Mouse (Mus musculus): ENCODE data around the gene Kalrn. TPM values are rescaled to one million over a fixed set of nuclear protein-coding genes. Genes with fewer than 3 reads are reported as not detected.

Gene Kalrn
- polyA plus RNA-seq, 1 experiment from 2014 or later = 25.5 TPM

DNA sequence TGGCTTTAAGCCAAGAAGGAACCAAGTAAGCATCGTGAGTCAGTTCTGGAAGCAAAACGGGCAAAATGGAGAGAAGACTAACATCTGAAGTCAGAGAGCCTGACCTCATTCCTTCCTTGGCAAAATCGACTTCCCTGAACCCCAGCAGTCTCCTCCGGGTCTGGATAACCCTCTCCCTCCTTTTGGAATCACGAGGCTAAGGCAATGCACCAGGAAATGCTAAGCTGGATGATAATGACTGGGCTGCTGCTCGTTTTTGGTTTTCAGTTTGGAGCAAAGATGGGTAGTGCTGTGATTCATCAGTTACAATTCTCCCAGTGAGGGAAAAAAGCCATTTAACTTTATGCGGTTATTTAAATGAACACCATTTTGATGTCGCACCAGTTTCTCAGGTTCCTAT lies 344.0 kb downstream of the Kalrn start:
- Histone ChIP-seq H3K27me3 (replicated peaks) (no peaks in the 10 kb centered on the region), H3K9ac (no peak overlapping the region), H3K4me1 (no peaks in the 10 kb centered on the region; the same call in 1 of the 2 replicates), H3K4me2 (replicated peaks) (no peak overlapping the region), H3K36me3 (peaks cover 27% of the 10 kb centered on the region), H3K9me3 (no peaks in the 10 kb centered on the region), H3K27ac (no peak overlapping the region), H3K4me3 (no peak overlapping the region)
- ATAC-seq (ENCODE audit: low FRiP score, low read depth) = no peak
- 78% methylated on average over 8 of the region's 8 CpGs for WGBS

DNA sequence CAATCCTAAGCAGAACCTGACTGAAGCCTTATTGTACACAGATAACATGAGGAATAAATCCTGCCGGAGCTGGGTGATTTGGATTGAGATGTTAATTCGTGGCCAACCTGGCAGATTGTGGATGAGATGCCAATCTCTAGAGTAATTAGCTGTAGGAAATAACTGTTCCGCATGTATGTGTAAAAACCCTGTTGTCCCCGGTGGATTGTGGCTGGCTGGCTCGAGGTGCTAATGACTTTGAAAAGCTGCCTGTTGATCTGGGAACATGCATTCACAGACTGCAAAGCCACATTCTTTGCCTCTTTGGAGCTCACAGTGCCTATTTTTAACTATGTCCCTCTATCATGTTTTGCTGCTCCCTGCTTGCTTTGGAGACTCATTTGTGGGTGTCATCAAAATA lies 344.7 kb downstream of the Kalrn start:
- Histone ChIP-seq H3K36me3 (peaks cover 22% of the 10 kb centered on the region), H3K27ac (no peak overlapping the region), H3K9ac (no peak overlapping the region), H3K9me3 (no peaks in the 10 kb centered on the region), H3K4me2 (replicated peaks) (no peak overlapping the region), H3K4me3 (no peak overlapping the region), H3K4me1 (no peaks in the 10 kb centered on the region; the same call in 1 of the 2 replicates), H3K27me3 (replicated peaks) (no peaks in the 10 kb centered on the region)
- ATAC-seq (ENCODE audit: low FRiP score, low read depth) = no peak
- WGBS = 52% methylated on average over 5 of the region's 5 CpGs

DNA sequence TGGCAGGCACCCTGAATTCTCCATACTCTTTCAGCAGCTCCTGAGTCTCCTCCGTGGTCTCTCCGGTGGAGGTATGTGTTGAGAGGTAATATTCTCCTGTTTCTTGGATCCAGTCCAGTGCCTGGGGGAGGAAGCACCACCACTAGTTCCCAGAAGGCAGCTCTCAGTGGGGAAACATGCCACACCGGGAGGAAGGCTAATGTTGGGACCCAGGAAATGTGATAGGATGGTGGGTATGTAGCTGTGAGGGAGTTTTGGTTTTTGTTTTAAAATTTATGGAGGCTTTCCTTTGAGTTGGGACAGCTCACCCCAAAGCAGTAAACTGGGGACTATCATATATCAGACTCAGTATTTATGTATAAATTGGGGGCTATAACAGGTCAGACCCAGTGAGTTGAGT lies 361.2 kb downstream of the Kalrn start:
- WGBS = 94% methylated on average over 3 of the region's 3 CpGs
- no peak for ATAC-seq (ENCODE audit: low FRiP score, low read depth)
- H3K27ac ChIP-seq = no peak overlapping the region
- H3K4me3 ChIP-seq = no peak overlapping the region
- H3K9me3 ChIP-seq = no peaks in the 10 kb centered on the region
- H3K4me2 ChIP-seq (replicated peaks) = no peak overlapping the region
- no peak overlapping the region for H3K9ac ChIP-seq
- H3K27me3 ChIP-seq (replicated peaks) = no peaks in the 10 kb centered on the region
- peaks cover 53% of the 10 kb centered on the region for H3K36me3 ChIP-seq
- no peaks in the 10 kb centered on the region for H3K4me1 ChIP-seq

GRCm38 (mm10) chr16:34211243-34211642 lies 362.1 kb downstream of the Kalrn start:
- no peak overlapping the region for H3K4me2 ChIP-seq (replicated peaks)
- peaks cover 49% of the 10 kb centered on the region for H3K36me3 ChIP-seq
- H3K27me3 ChIP-seq (replicated peaks) = no peaks in the 10 kb centered on the region
- WGBS = 94% methylated on average over 12 of the region's 12 CpGs
- H3K4me1 ChIP-seq = no peaks in the 10 kb centered on the region
- no peaks in the 10 kb centered on the region for H3K9me3 ChIP-seq
- H3K4me3 ChIP-seq = no peak overlapping the region
- ATAC-seq (ENCODE audit: low FRiP score, low read depth) = no peak
- no peak overlapping the region for H3K27ac ChIP-seq
- no peak overlapping the region for H3K9ac ChIP-seq

GRCm38 (mm10) chr16:34208748-34209147 lies 364.6 kb downstream of the Kalrn start:
- Histone ChIP-seq H3K27ac (no peak overlapping the region), H3K27me3 (replicated peaks) (no peaks in the 10 kb centered on the region), H3K4me1 (no peaks in the 10 kb centered on the region), H3K36me3 (peaks cover 55% of the 10 kb centered on the region), H3K4me3 (no peak overlapping the region), H3K9me3 (no peaks in the 10 kb centered on the region), H3K4me2 (replicated peaks) (no peak overlapping the region), H3K9ac (no peak overlapping the region)
- WGBS = 69% methylated on average over 5 of the region's 5 CpGs
- no peak for ATAC-seq (ENCODE audit: low FRiP score, low read depth)

DNA sequence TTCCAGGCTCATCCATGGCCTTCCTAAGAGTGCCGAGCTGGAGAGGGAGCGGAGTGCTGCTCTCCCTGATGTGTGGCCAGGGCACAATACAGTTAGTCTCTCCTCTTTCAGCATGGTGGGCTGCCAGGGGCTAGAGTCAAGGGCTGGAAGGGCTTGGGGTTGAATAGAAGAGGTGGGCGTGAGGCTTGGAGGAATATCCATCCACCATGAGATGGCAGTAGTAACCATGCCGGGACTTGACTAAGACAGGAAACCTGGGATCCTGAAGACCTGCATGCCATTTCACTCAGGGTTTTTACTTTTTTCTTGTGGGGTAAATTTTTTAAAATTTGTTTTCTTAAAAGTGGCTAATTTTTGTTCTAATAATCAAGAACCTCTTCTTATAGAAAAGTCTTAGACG lies 365.4 kb downstream of the Kalrn start:
- WGBS = 94% methylated on average over 5 of the region's 5 CpGs
- H3K9ac ChIP-seq = no peak overlapping the region
- H3K4me2 ChIP-seq (replicated peaks) = no peak overlapping the region
- no peaks in the 10 kb centered on the region for H3K9me3 ChIP-seq
- ATAC-seq (ENCODE audit: low FRiP score, low read depth) = no peak
- no peak overlapping the region for H3K27ac ChIP-seq
- H3K4me1 ChIP-seq = no peaks in the 10 kb centered on the region
- H3K36me3 ChIP-seq = peaks cover 58% of the 10 kb centered on the region
- H3K27me3 ChIP-seq (replicated peaks) = no peaks in the 10 kb centered on the region
- H3K4me3 ChIP-seq = no peak overlapping the region

- no peaks in the 10 kb centered on the region for H3K27me3 ChIP-seq (replicated peaks)
- H3K36me3 ChIP-seq = peaks cover 42% of the 10 kb centered on the region
- H3K4me2 ChIP-seq (replicated peaks) = no peak overlapping the region
- H3K27ac ChIP-seq = no peak overlapping the region
- H3K9ac ChIP-seq = no peak overlapping the region
- H3K9me3 ChIP-seq = no peaks in the 10 kb centered on the region
- WGBS = 75% methylated on average over 13 of the region's 13 CpGs
- H3K4me1 ChIP-seq = no peaks in the 10 kb centered on the region
- H3K4me3 ChIP-seq = no peak overlapping the region
- ATAC-seq (ENCODE audit: low FRiP score, low read depth) = no peak
These were observed 368.7 kb downstream of the Kalrn start for GRCm38 (mm10) chr16:34204527-34205139.

GRCm38 (mm10) chr16:34199543-34199942 lies 373.8 kb downstream of the Kalrn start:
- H3K9me3 ChIP-seq = no peaks in the 10 kb centered on the region
- H3K4me2 ChIP-seq (replicated peaks) = no peak overlapping the region
- no peak overlapping the region for H3K27ac ChIP-seq
- peaks cover 41% of the 10 kb centered on the region for H3K36me3 ChIP-seq
- 85% methylated on average over 6 of the region's 6 CpGs for WGBS
- H3K4me1 ChIP-seq = no peaks in the 10 kb centered on the region
- no peaks in the 10 kb centered on the region for H3K27me3 ChIP-seq (replicated peaks)
- ATAC-seq (ENCODE audit: low FRiP score, low read depth) = no peak
- H3K4me3 ChIP-seq = no peak overlapping the region
- no peak overlapping the region for H3K9ac ChIP-seq

DNA sequence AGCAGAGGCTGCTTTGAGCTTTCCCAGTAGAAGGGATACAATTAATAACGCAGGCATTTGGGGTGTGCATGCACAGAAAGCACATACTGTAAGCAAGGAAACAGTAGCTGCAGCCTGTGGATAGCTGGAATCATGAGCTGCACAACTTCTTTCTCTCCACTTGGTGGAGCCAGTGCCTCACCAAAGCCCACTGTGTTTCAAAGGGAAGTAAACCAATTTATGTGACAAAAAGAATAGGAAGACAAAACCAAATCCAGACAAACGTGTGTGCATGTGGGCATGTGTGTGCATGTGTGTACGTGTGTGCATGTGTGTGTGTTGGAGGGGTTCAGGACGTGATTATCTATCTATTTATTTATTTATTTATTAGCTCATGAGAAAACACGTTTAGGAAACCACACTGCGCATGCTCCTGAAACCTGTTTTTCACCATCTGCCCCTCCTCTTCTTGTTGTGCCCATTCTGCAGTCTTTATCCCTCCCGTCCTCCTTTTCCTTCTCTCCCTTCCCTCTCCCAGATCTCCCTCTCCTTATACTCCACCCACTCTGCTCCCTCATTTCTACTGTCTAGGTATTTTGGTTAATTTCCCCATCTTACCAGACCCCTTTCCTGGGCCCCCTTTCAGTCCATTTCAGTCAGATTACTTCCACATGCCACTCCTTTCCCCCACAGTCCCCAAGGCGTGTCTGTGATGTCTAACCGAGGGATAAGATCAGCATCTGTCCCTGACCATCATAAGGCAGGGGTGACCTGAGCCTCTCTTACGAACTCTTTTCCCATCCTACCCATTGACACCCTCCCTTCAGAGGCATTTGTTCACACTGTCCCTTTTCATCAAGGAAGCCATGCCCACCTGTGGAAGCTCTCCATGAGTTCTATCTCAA lies 380.1 kb downstream of the Kalrn start:
- ATAC-seq (ENCODE audit: low FRiP score, low read depth) = no peak
- no peak overlapping the region for H3K27ac ChIP-seq
- H3K36me3 ChIP-seq = peaks cover 25% of the 10 kb centered on the region
- no peak overlapping the region for H3K4me2 ChIP-seq (replicated peaks)
- no peaks in the 10 kb centered on the region for H3K9me3 ChIP-seq
- 56% methylated on average over 10 of the region's 10 CpGs for WGBS
- no peak overlapping the region for H3K9ac ChIP-seq
- no peak overlapping the region for H3K4me3 ChIP-seq
- no peaks in the 10 kb centered on the region for H3K4me1 ChIP-seq
- no peaks in the 10 kb centered on the region for H3K27me3 ChIP-seq (replicated peaks)

DNA sequence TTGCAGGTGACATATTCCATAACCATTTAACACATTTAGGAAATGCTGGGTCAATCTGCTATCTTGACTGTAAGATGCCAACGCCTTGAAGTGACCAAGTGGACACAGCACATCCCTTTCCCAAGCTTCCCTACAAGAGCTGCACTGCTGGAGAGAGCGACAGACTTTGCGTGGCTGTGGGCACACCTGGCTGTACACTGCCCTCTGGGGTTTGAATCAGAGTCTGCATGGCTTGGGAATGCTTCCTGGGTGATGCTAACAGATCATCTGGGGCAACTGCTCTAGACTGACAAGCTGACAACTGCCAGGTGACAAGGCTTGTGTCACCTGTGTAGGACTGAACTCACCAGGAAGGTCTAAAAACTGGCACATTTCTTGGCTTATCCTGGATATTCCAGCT lies 388.6 kb downstream of the Kalrn start:
- Histone ChIP-seq H3K36me3 (peaks cover 30% of the 10 kb centered on the region), H3K27ac (no peak overlapping the region), H3K4me1 (no peaks in the 10 kb centered on the region), H3K4me2 (replicated peaks) (no peak overlapping the region), H3K9me3 (no peaks in the 10 kb centered on the region), H3K4me3 (no peak overlapping the region), H3K9ac (no peak overlapping the region), H3K27me3 (replicated peaks) (no peaks in the 10 kb centered on the region)
- ATAC-seq (ENCODE audit: low FRiP score, low read depth) = no peak
- 67% methylated on average over 3 of the region's 3 CpGs for whole genome bisulfite sequencing

GRCm38 (mm10) chr16:34183186-34183585 lies 390.1 kb downstream of the Kalrn start:
- H3K4me2 ChIP-seq (replicated peaks) = no peak overlapping the region
- H3K36me3 ChIP-seq = peaks cover 31% of the 10 kb centered on the region
- no peak for ATAC-seq (ENCODE audit: low FRiP score, low read depth)

GRCm38 (mm10) chr16:34175625-34176024 lies 397.7 kb downstream of the Kalrn start:
- Histone ChIP-seq H3K36me3 (peaks cover 79% of the 10 kb centered on the region), H3K4me3 (no peak overlapping the region), H3K9ac (no peak overlapping the region), H3K27me3 (replicated peaks) (no peaks in the 10 kb centered on the region), H3K4me1 (no peaks in the 10 kb centered on the region), H3K4me2 (replicated peaks) (no peak overlapping the region), H3K9me3 (no peaks in the 10 kb centered on the region), H3K27ac (no peak overlapping the region)
- no peak for ATAC-seq (ENCODE audit: low FRiP score, low read depth)
- 88% methylated on average over 4 of the region's 4 CpGs for WGBS

More at GRCm38 (mm10) chr16:34183186-34183585, 390.1 kb downstream of the Kalrn start:
- WGBS = 92% methylated on average over 4 of the region's 4 CpGs
- Histone ChIP-seq H3K4me3 (no peak overlapping the region), H3K9me3 (no peaks in the 10 kb centered on the region), H3K4me1 (no peaks in the 10 kb centered on the region), H3K9ac (no peak overlapping the region), H3K27me3 (replicated peaks) (no peaks in the 10 kb centered on the region), H3K27ac (no peak overlapping the region)

Data from neural tube, embryonic 12.5 days (tissue).